Mouse (Mus musculus) regulatory T cell (primary cell): ENCODE data around the gene Pusl1.

ENCODE experiments used
- in situ Hi-C: fragments of 300-600 bp; cut with MboI, MseI; formaldehyde crosslinking; loops from one replicate; pipeline ENCODE4 v1.15.1; 2025; ENCODE audit warnings: high pct_unique_total_duplicates

The Pusl1 gene

DNA sequence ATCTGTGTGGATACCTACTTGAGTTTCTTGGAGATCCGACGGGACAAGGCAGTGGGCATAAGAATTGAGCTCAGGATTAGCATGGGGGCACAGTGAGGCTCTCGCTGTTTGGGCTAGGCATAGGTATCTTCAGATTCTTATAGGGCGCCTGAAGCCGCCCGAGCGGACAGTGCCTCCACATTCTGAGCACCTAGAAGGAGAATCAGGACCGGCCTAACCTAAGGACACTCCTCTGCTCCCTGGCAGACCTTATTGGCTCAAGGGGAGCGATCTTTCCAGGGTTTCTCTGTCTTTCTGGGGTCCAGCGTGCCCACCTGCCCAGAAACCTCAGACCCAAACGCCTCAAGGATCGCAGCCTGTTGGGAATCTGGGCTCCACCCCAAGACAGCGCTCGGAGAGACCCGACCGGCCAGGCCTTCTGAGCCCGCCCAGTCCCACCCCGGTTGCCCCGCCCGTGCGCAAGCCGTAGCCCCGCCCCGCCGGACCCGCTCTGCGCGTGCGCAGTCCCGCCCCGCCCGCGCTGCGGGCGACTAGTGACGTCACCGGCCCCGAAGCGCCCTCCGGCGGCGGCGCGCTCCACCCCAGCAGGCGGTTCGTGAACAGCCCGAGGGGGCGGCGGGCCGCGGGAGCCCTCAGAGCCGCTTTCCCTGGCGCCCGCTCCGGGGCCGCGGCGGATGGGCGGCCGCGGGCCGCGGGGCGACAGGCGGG, 44.6 kb downstream of the Pusl1 start, which contains the start of gene Dvl1:
TSS of gene Dvl1 (plus strand) at position 532 of the 708 bp plus-strand sequence.
- in situ Hi-C loops: no loop called here

DNA sequence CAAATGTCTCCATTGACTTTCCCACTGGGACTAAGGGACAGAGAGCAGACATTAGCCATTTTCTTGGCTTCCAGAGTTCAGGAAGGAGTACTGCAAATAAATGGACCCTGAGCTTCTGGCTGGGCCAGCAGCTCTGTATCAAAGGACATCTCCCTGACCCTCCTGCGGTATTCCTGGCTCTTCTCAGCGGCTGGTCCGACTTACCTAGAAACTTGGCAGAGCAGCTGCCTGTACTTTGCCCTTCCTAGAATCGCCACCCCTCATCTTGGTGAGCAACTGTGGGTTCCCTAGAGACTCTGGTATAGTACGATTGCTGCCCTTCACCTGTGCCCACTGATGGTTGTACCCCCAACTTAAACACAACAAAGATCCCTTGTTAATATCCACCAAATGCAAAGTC, 48.4 kb downstream of the Pusl1 start:
- in situ Hi-C loops: no loop called here

DNA sequence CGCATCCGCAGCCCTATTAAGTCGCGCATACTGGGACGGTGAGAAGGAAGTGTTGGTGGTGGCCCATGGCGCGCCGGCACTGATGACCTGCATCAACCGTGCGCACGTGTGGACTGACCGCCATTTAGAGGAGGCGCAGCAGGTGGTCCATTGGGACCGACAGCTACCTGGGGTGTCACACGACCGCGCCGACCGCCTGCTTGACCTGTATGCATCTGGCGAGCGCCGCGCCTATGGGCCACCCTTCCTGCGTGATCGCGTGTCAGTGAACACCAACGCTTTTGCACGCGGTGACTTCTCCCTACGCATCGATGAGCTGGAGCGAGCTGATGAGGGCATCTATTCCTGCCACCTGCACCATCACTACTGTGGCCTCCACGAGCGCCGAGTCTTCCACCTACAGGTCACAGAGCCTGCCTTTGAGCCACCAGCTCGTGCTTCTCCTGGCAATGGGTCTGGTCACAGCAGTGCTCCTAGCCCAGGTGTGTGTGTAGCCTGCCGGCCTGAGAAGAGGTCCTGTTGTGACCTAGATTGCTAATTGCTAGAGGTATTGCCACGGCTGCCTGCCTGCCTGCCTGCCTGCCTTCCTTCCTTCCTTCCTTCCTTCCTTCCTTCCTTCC, 49.8 kb downstream of the Pusl1 start:
- in situ Hi-C loops: no loop called here

DNA sequence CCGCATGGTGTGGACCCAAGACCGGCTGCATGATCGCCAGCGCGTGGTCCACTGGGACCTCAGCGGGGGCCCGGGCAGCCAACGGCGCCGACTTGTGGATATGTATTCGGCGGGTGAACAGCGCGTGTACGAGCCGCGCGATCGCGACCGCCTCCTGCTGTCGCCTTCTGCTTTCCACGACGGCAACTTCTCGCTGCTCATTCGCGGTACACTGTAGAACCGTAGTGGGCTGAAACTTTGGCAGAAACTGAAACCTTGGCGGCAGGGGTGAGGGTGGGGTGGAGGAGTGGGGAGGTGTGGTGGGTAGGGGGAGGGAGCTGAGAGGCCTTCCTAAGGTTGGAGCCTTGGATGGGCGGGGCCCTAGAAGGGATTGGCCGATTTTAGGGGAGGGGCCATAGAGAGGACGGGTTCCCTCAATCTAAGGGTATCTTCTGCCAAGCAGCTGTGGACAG, 50.6 kb downstream of the Pusl1 start:
- in situ Hi-C loops: no loop called here

DNA sequence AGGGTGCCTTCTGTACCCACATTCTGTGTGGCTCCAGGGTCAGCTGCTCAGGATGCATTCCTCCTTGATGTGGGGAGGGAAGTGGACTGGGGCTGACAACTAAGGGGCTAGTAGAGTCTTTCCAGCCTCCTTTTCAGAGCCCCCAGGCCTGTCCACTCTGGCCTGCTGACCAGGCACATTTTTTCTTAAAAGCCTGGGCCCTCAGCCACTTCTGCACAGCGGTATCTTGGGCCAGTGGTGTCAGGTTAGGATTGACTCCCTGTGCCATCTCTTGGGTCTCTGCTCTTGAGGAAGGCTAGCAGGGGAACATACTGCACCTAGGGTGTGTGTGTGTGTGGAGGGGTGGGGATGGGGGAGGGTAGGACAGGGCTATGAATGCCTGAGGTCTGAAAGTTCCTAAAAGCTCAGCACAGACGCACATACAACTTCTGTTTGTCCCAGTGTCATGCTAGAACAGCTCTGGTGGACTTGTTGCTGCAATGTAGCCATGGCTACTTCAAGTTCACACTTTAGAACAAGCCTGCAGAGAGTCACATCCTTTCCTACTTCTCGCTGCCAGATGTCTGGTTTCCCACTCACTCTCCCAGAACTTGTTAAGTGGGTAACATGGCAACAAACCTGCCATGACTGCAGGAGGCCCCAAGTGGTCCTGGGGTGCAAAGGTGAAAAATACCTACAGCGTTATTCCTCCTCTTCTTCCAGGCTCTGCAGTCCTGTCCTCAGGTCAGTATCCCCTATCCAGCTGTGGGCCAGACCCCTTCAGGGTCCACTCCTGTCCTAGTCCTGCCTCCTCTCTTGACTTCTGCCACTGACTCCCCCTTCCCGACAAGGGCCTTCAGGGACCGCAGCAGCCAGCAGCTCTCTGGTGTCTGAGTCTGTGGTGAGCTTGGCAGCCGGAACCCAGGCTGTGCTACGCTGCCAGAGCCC, 51.2 kb downstream of the Pusl1 start:
- in situ Hi-C loops: no loop called here

DNA sequence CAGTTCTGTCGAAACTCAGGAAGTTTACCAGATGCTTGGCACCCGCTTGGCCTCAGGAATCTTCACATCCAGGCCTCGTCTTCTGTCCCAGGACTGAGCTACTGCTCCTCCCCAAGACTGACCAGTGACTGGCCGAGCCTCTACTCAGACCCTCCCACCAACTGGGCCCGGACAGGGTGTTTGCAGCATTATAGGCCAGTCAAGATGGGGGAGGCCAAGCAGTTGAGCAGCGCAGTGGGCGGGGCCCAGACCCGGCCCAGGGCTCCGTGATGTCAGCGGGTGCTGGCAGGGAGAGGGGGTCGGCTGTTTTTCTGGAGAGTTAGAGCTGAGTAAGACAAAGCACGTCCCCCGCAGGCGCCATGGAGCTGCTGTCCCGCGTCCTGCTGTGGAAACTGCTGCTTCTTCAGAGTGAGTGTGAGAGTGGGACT, 52.1 kb downstream of the Pusl1 start, which contains the start of gene Mxra8:
TSS of gene Mxra8 (plus strand) at position 198 of the 428 bp plus-strand sequence.
- in situ Hi-C loops: no loop called here

DNA sequence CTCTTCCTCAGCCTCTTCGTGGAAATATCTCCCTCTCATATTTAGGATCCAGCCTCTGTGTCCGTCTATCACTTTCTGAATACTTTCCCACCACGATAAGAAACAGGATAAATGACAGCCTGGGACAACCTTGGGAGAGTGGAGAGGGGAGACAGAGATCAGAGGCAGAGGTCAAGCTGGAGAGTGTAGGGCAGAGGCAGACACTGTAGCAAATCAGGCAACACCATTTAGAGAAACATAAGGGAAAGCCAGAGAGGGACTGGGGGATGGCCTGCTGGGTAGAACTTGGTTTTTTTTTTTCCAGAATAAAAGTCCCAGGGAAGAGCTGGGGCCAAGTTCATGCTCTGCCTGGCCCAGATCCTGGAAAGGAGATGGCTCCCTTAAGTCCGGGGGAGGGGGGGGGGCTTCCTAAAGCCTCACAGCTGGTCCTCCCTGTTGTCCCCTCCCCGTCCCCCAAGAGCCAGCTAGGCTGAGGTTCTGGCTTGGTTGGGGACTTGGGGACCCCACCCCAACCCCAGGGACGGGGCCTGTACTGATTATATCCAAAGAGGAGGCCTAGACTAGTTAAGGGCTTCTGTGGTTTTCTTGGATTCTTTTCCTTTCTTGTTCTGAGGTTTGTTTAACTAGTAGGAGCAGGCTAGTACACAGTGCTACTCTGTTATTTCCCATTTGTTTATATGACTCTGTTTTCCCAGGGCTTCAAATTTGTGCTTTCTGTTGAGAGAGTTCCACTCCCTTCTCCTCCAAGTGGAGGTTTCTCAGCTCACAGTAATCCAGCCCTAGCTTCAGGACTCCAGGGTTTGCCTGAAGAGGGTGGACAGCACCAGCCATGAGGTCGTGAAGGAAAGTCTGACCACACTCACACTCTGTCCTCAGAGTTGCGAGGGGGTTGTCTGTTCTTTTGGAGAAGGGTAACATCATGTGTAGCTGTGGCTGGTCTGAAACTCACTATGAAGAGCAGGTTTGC, 53.1 kb downstream of the Pusl1 start:
- in situ Hi-C loops: no loop called here
